Mouse (Mus musculus) hindbrain, embryonic 16.5 days (tissue): Measurements from ENCODE around the gene Tnip3. TPM values are rescaled to one million over a fixed set of nuclear protein-coding genes. Genes with fewer than 3 reads are reported as not detected.

Experiments
- ATAC-seq: fragments of 200-750 bp; cut with Nextera tagmentation; 2 replicates; pipeline ENCODE4 v1.8.0; 2017; ENCODE audit warnings: moderate TSS enrichment, moderate library complexity
- H3K27ac ChIP-seq: fragments of 300-500 bp; sonication (generic); 2 replicates; pipeline ENCODE4 v1.5.1; 2014; ENCODE audit warnings: low read depth, mild to moderate bottlenecking, control low read depth, low read length, moderate library complexity
- H3K27me3 ChIP-seq: fragments of 300-500 bp; sonication (generic); replicated peaks from 2 replicates; pipeline ENCODE4 v1.6.1; 2014; ENCODE audit warnings: low read length; ENCODE audit not compliant: control insufficient read depth, insufficient read depth
- H3K36me3 ChIP-seq: fragments of 300-500 bp; sonication (generic); 2 replicates; pipeline ENCODE4 v1.6.1; 2014; ENCODE audit warnings: mild to moderate bottlenecking, low read length, moderate library complexity, mixed read lengths; ENCODE audit not compliant: control insufficient read depth, insufficient read depth
- H3K4me1 ChIP-seq: fragments of 300-500 bp; sonication (generic); 2 replicates; pipeline ENCODE4 v1.6.1; 2014; ENCODE audit warnings: low read depth, low read length; ENCODE audit not compliant: control insufficient read depth, insufficient read depth
- H3K4me2 ChIP-seq: fragments of 300-500 bp; sonication (generic); 2 replicates; pipeline ENCODE4 v1.6.1; 2014; ENCODE audit warnings: mild to moderate bottlenecking, low read length, control low read depth, moderate library complexity
- H3K4me3 ChIP-seq: fragments of 300-500 bp; sonication (generic); 2 replicates; pipeline ENCODE4 v1.5.1; 2014; ENCODE audit warnings: mild to moderate bottlenecking, low read length, control low read depth, moderate library complexity
- H3K9ac ChIP-seq: fragments of 300-500 bp; sonication (generic); 2 replicates; pipeline ENCODE4 v1.6.1; 2014; ENCODE audit warnings: low read depth, mild to moderate bottlenecking, control low read depth, low read length, moderate library complexity
- H3K9me3 ChIP-seq: fragments of 300-500 bp; sonication (generic); 2 replicates; pipeline ENCODE4 v1.6.1; 2014; ENCODE audit warnings: mild to moderate bottlenecking, low read length, moderate library complexity; ENCODE audit not compliant: control insufficient read depth
- WGBS: fragments of 180-500 bp; shearing (Covaris S2); extraction: QIAGEN DNeasy Blood & Tissue Kit; methylation state at CpG from one replicate; pipeline ENCODE4 v1.1.7; 2014; 5-methylcytosine and 5-hydroxymethylcytosine counted together
- polyA plus RNA-seq: library from polyadenylated mRNA; unstranded; fragments of >200 nt; fragmentation: Nextera tagmentation; extraction: Ambion mirVana; gene quantifications from 2 replicates; pipeline ENCODE4 v1.2.1, GENCODE M21; 2015

The Tnip3 gene
- polyA plus RNA-seq, 1 experiment from 2014 or later, result not detected

DNA sequence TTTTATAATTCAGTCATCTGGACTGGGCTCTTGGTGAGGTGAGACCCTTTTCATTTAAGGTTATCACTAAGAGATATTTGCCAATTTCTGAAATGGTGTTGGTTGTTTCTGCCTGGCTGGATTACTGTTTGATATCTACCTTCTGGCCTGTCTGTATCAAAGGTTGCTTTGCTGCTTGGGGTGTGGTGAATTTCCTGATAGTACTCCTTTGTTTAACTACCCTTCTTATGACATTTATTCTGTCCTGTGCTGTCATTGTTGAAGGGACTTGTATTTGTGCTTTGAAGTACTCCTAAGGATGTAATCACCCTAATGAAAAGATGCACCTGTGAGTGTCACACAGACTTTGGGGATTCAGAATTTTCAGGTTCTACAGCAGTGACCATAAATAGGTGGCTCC is 96.1 kb downstream of the Tnip3 start:
- Histone ChIP-seq H3K4me1 (no peaks in the 10 kb centered on the region), H3K27ac (no peak overlapping the region), H3K36me3 (no peaks in the 10 kb centered on the region), H3K27me3 (no peaks in the 10 kb centered on the region), H3K4me3 (no peak overlapping the region), H3K9ac (no peak overlapping the region), H3K9me3 (no peaks in the 10 kb centered on the region), H3K4me2 (no peak overlapping the region)
- no peak for ATAC-seq

DNA sequence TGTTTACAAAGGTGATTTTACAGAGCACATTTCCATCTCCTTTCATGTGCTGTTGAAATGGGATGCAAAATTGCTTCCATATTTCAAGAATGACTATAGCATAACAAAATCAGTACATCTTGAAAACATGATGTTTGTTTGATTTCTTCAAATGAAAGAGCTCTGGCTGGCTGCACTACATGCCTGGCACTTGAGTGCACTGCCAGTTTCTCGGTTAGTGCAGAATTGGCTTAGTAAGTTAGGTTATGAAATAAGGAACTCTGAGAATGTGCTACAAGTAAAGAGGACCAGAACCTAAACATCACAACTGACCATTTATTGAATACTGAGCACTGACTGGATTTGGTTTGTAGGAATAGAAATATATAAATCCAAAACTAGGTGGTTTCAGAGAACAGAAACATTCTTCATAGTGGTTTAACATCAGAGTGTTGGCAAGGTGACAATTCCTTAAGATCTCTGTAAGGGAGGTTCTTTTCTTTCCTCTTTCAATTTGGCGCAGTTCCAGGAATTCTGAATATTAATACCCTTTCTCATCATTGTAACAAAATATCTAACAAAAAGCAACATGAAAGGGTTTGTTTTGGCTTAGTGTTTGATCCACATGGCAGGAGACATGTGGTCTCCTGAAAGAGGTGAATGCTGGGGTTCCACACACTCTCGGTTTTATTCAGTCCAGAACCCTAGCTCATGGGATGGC is 98.1 kb downstream of the Tnip3 start:
- no peaks in the 10 kb centered on the region for H3K9me3 ChIP-seq
- no peaks in the 10 kb centered on the region for H3K4me1 ChIP-seq
- H3K27ac ChIP-seq, result no peak overlapping the region
- no peak overlapping the region for H3K4me2 ChIP-seq
- H3K36me3 ChIP-seq, result no peaks in the 10 kb centered on the region
- 73% methylated on average over 3 of the region's 3 CpGs for WGBS
- H3K4me3 ChIP-seq, result no peak overlapping the region
- no peak for ATAC-seq
- no peaks in the 10 kb centered on the region for H3K27me3 ChIP-seq
- no peak overlapping the region for H3K9ac ChIP-seq

DNA sequence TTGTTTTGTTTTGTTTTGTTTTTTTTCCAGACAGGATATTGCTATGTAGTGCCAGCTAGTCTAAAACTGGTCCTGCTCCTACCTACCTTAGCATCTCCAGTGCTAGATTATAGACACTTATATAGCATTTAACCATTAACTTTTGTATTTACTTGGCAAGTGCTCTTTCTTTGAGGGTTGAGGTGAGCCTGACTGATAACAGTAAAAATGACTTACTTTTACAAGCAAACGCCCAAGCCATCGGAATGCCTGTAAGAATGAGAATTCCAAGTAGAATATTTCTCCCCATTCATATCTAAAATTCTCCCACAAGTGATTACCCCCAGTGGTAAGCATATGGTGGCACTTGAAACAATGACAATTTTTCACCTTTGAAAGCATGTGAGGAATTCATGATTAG is 105.5 kb downstream of the Tnip3 start:
- ATAC-seq, result no peak
- H3K27ac ChIP-seq, result no peak overlapping the region
- no peaks in the 10 kb centered on the region for H3K36me3 ChIP-seq
- no peak overlapping the region for H3K4me2 ChIP-seq
- H3K4me3 ChIP-seq, result no peak overlapping the region
- no peak overlapping the region for H3K9ac ChIP-seq
- H3K9me3 ChIP-seq, result no peaks in the 10 kb centered on the region
- H3K27me3 ChIP-seq, result no peaks in the 10 kb centered on the region
- WGBS, result 89% methylated on average over 2 of the region's 2 CpGs
- H3K4me1 ChIP-seq, result no peaks in the 10 kb centered on the region

DNA sequence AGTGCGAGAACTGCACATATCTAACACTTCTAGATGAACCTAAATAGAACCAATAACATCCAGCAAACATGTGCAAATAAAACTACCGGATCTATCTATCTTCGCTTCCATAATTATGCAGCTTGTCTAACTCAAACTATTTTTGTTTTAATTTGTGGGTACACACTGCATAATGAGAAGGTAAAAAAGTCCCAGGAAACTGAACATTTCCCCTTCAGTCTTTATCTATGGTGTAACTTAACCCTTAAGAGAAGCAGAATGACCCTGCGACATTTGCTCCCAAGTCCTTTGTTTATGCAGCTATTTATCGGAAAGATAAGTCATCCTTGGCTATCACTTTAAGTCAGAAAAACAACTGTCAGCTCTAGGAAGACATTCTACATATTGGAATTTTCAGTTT is 107.1 kb downstream of the Tnip3 start:
- WGBS, result 77% methylated on average over 5 of the region's 5 CpGs
- H3K4me2 ChIP-seq, result no peak overlapping the region
- H3K36me3 ChIP-seq, result no peaks in the 10 kb centered on the region
- H3K9ac ChIP-seq, result no peak overlapping the region
- no peaks in the 10 kb centered on the region for H3K9me3 ChIP-seq
- H3K4me3 ChIP-seq, result no peak overlapping the region
- ATAC-seq, result no peak
- H3K27me3 ChIP-seq, result no peaks in the 10 kb centered on the region
- no peaks in the 10 kb centered on the region for H3K4me1 ChIP-seq
- H3K27ac ChIP-seq, result no peak overlapping the region

DNA sequence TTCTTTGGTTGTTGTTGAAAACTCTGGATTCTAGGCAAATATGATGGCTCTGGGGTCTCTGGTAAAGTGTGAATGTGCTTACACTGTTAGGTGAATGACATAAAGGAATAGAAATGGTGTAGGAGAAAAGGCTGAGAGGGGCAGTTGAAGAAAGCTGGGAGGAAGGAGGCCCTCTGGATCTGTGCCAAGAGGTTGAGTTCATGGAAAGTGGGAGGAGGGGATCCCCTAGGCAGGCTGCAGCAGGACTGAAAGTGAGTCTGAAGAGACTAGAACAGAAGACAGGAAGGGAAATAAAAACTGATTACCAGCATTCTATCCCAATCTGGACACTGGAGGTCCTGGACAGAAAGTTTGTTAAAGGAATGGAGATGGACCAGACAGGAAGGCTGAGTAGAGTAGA is 117.3 kb downstream of the Tnip3 start:
- H3K36me3 ChIP-seq, result no peaks in the 10 kb centered on the region
- H3K4me2 ChIP-seq, result no peak overlapping the region
- H3K4me1 ChIP-seq, result no peaks in the 10 kb centered on the region
- H3K9ac ChIP-seq, result no peak overlapping the region
- no peak overlapping the region for H3K4me3 ChIP-seq
- no peaks in the 10 kb centered on the region for H3K27me3 ChIP-seq
- no peak for ATAC-seq
- H3K27ac ChIP-seq, result no peak overlapping the region
- 0 out of 2 replicates have a peak, but pooled peaks cover 5% of the 10 kb centered on the region for H3K9me3 ChIP-seq

DNA sequence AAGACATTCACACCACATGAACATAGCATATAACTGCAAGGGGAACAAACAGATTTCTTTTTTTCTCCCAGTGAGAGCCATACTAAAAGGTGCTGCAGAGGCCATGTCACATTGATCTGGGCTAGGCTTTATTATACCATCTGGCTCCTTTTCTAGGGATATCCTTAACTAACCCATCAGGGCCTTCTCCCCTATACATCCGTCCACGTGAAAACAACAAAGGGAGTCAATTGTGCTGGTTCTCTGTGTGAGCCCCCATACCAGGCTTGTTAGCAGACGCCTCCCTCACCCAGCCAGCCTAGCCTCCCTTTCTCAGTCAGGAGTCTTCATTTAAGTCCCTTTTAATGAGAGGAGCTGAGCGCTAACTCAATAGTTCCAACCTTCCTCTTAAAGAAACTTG is 119.0 kb downstream of the Tnip3 start:
- Histone ChIP-seq H3K27ac (no peak overlapping the region), H3K36me3 (no peaks in the 10 kb centered on the region), H3K27me3 (no peaks in the 10 kb centered on the region), H3K9me3 (0 out of 2 replicates have a peak, but pooled peaks cover 2% of the 10 kb centered on the region), H3K4me1 (no peaks in the 10 kb centered on the region), H3K9ac (no peak overlapping the region), H3K4me2 (no peak overlapping the region), H3K4me3 (no peak overlapping the region)
- ATAC-seq, result no peak
- 30% methylated on average over 4 of the region's 4 CpGs for WGBS

DNA sequence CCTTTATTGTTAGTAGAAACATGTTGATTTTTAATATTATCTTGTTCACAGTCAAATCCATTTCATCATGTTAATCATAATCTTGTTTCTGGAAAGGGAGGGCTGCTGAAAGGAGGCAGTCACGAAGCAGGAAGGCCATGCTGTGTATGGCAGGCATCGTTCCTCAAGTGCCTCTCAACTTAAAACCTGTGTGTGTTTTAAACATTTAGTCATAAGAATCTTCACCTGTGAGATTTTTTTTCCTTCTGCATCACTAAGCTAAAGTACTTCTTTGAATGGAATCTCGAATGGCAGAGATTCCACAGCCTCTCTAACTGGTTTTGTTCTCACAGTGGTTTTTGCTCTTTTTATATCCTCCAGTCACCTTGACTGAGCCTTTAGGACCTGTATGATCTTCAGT is 121.3 kb downstream of the Tnip3 start:
- no peaks in the 10 kb centered on the region for H3K4me1 ChIP-seq
- H3K27ac ChIP-seq, result no peak overlapping the region
- H3K9ac ChIP-seq, result no peak overlapping the region
- H3K27me3 ChIP-seq, result no peaks in the 10 kb centered on the region
- H3K36me3 ChIP-seq, result no peaks in the 10 kb centered on the region
- H3K4me3 ChIP-seq, result no peak overlapping the region
- no peak for ATAC-seq
- 83% methylated on average over 3 of the region's 3 CpGs for WGBS
- no peak overlapping the region for H3K4me2 ChIP-seq
- H3K9me3 ChIP-seq, result no peaks in the 10 kb centered on the region

DNA sequence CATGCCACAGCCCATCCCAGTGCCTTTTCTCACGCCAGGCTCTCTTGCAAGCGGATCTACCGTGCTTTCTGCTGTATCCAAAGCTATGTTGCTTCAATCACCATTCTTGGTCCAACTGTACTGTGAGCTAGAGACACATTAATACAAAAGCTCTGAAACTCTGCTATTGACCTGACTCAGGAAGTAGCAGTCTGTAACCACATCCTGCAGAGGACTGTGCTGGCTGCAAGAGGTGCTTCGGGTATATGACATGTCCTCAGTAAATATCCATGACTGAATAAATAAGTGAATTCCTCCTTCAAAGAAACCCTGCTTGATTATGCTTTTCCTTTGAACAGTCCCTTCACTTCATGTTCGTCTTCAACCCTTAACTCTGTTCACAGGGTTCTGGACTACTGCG is 122.6 kb downstream of the Tnip3 start:
- ATAC-seq, result no peak
- H3K27me3 ChIP-seq, result no peaks in the 10 kb centered on the region
- H3K9ac ChIP-seq, result no peak overlapping the region
- no peak overlapping the region for H3K4me2 ChIP-seq
- WGBS, result 84% methylated on average over 6 of the region's 6 CpGs
- no peak overlapping the region for H3K4me3 ChIP-seq
- no peak overlapping the region for H3K27ac ChIP-seq
- H3K36me3 ChIP-seq, result no peaks in the 10 kb centered on the region
- no peaks in the 10 kb centered on the region for H3K4me1 ChIP-seq
- H3K9me3 ChIP-seq, result no peaks in the 10 kb centered on the region

DNA sequence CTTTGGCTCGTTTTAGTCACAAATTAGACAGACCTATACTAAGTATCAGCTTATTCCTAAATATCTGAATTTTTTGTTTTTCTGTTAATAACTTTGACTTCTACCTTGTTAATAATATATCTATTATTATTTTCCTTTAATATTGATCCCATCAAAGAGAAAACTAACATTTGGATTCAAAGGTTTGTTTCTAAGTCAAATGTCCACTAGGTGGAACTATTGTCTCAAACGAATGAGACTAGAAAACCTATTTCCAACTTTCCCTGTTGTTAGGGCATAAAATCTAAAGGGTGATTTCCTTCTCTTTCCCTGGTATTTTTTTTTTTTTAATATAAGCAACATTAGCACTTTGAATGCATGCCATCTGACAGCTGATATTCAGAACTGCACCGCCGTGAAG is 126.3 kb downstream of the Tnip3 start:
- Histone ChIP-seq H3K36me3 (no peaks in the 10 kb centered on the region), H3K4me2 (no peak overlapping the region), H3K9ac (no peak overlapping the region), H3K9me3 (no peaks in the 10 kb centered on the region), H3K27me3 (no peaks in the 10 kb centered on the region), H3K4me3 (no peak overlapping the region), H3K27ac (no peak overlapping the region), H3K4me1 (no peaks in the 10 kb centered on the region)
- 29% methylated on average over 4 of the region's 4 CpGs for WGBS
- peak; percentile 50; the same call in 1 of the 2 replicates for ATAC-seq

DNA sequence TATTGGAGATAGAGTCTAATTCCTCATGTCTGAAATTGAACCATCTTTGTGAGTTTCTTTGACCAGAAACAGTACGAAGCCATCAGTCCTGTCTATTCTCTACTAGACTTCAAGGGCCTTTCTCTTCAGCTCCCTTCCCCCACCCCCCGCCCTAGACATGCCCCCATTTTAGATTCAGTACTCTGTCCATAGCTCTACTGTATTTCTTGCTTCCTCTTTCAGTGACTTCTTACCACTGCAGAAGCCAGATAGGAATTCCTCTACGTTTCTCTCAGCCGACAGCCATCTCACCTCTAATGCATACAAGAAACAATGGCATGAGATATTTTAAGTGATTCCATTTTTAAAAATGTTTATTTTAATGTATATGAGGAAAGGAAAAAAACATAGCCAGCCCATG is 136.2 kb downstream of the Tnip3 start:
- Histone ChIP-seq H3K4me3 (no peak overlapping the region), H3K9ac (no peak overlapping the region), H3K4me1 (no peaks in the 10 kb centered on the region), H3K27me3 (no peaks in the 10 kb centered on the region), H3K9me3 (no peaks in the 10 kb centered on the region), H3K4me2 (no peak overlapping the region), H3K27ac (no peak overlapping the region), H3K36me3 (no peaks in the 10 kb centered on the region)
- WGBS, result 89% methylated on average over 4 of the region's 4 CpGs
- ATAC-seq, result no peak
